Mouse (Mus musculus) stomach, embryonic 16.5 days (tissue): ENCODE data around the gene Pimreg. TPM values are rescaled to one million over a fixed set of nuclear protein-coding genes. Genes with fewer than 3 reads are reported as not detected.

Experiments used
- ATAC-seq: fragments of 200-750 bp; cut with Nextera tagmentation; 2 replicates; pipeline ENCODE4 v1.8.0; 2017; ENCODE audit warnings: moderate number of reproducible peaks, moderate TSS enrichment; ENCODE audit not compliant: insufficient read depth, low FRiP score
- H3K27ac ChIP-seq: fragments of 300-500 bp; sonication (generic); 2 replicates; pipeline ENCODE4 v1.5.1; 2014; ENCODE audit warnings: low read length
- H3K27me3 ChIP-seq: fragments of 300-500 bp; sonication (generic); 2 replicates; pipeline ENCODE4 v1.6.1; 2014; ENCODE audit warnings: low read length, control low read depth, mixed read lengths; ENCODE audit not compliant: control insufficient read depth, insufficient read depth
- H3K36me3 ChIP-seq: fragments of 300-500 bp; sonication (generic); 2 replicates; pipeline ENCODE4 v1.6.1; 2014; ENCODE audit warnings: low read length; ENCODE audit not compliant: control insufficient read depth, insufficient read depth
- H3K4me1 ChIP-seq: fragments of 300-500 bp; sonication (generic); 2 replicates; pipeline ENCODE4 v1.6.1; 2014; ENCODE audit warnings: low read length, control low read depth, mixed read lengths; ENCODE audit not compliant: control insufficient read depth, insufficient read depth
- H3K4me2 ChIP-seq: fragments of 300-500 bp; sonication (generic); 2 replicates; pipeline ENCODE4 v1.6.1; 2014; ENCODE audit warnings: low read depth, low read length, mixed read lengths
- H3K4me3 ChIP-seq: fragments of 300-500 bp; sonication (generic); replicated peaks from 2 replicates; pipeline ENCODE4 v1.5.1; 2014; ENCODE audit warnings: mild to moderate bottlenecking, low read length
- H3K9ac ChIP-seq: fragments of 300-500 bp; sonication (generic); 2 replicates; pipeline ENCODE4 v1.6.1; 2014; ENCODE audit warnings: low read length
- H3K9me3 ChIP-seq: fragments of 300-500 bp; sonication (generic); replicated peaks from 2 replicates; pipeline ENCODE4 v1.6.1; 2016; ENCODE audit warnings: low read length, control low read depth; ENCODE audit not compliant: control insufficient read depth
- WGBS: fragments of 180-500 bp; shearing (Covaris S2); extraction: QIAGEN DNeasy Blood & Tissue Kit; methylation state at CpG from one replicate; pipeline ENCODE4 v1.1.7; 2014; 5-methylcytosine and 5-hydroxymethylcytosine counted together
- polyA plus RNA-seq: library from polyadenylated mRNA; unstranded; fragments of >200 nt; fragmentation: Nextera tagmentation; extraction: Ambion mirVana; gene quantifications from 2 replicates; pipeline ENCODE4 v1.2.1, GENCODE M21; 2015

The Pimreg gene
- polyA plus RNA-seq, 1 experiment from 2014 or later: 76.2 TPM

DNA sequence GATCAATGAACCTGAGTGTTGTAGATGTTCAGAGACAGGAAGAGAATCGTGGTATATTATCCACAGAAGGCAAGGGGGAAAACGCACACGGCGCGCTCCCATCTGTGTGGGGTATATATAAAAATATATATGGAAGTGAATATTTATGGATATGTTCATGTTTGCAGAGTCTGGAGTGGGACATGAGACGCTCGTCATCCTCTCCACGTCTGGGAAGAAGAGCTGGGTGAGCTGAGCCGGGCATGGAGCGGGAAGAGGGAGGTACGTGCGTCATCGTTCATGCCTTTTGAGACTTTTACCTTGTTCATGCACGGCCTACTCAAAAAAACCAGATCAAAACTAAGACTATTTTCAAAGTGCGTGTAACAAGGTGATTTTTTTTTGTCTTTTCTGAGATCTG is 42.5 kb downstream of the Pimreg start:
- no peak overlapping the region for H3K4me2 ChIP-seq
- no peak overlapping the region for H3K27ac ChIP-seq
- ATAC-seq: no peak
- no peaks in the 10 kb centered on the region for H3K4me1 ChIP-seq
- H3K9me3 ChIP-seq: no peaks in the 10 kb centered on the region
- H3K9ac ChIP-seq: no peak overlapping the region
- H3K36me3 ChIP-seq: no peaks in the 10 kb centered on the region
- H3K27me3 ChIP-seq: no peaks in the 10 kb centered on the region
- WGBS: 94% methylated on average over 15 of the region's 15 CpGs
- no peak overlapping the region for H3K4me3 ChIP-seq

DNA sequence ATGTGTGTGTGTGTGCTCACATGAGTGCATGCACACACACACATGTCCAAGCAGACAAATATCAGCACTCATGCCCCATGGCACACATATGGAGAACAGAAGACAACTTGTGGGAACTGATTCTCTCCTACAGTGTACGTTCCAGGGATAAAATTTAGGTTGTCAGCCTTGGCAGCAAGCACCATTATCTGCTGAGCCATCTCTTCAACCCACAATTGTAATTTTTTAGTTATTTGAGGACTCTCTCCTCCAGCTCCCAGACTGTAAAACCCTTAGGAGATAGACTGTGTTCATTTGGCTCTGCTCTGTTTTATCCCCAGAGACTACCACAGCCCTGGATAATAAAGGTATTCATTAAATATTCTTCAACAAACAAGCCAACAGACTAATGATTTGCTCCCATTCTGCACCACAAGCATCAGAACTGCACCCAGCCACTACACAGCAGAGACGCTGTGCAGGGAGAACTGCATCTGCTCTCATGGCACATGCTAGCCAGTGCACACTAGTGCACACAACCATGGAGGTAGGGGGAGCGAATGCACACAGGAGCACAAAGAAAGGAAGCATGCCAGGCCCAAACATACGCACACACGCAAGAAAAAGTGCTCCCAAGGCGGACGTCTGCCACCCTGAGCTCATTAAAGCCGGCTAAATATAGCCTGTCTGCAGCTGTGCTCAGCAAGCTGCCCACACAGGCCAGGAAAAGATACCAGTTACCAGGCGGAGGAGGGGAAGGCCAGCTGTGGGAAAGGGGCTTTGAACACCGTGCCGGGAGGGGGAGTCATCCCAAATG is 44.6 kb downstream of the Pimreg start:
- Histone ChIP-seq H3K27me3 (no peaks in the 10 kb centered on the region), H3K9me3 (no peaks in the 10 kb centered on the region), H3K4me1 (no peaks in the 10 kb centered on the region), H3K36me3 (no peaks in the 10 kb centered on the region), H3K4me2 (no peak overlapping the region), H3K4me3 (no peak overlapping the region), H3K27ac (0 out of 2 replicates have a peak overlapping the region, but pooled peaks have one; percentile 2), H3K9ac (no peak overlapping the region)
- WGBS: 49% methylated on average over 11 of the region's 11 CpGs
- ATAC-seq: no peak

DNA sequence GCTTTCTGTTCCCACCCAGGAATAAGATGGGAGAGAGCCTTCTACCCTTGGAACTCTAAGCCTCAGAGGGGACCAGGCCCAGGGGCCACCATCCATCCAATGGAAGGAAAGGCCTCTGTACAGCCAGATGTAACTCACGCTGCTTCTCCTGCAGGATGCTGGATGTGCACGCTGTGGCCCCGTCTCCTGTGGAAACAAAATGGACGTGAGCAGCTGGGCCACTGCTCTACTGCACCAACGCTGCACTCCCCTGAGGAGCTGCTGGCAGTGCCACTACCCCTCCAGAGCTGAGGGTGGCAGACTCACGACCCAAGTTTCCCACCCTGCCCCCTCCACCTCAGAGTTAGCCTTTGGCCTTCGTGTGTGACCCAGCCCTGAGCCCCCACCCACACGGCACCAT is 50.6 kb downstream of the Pimreg start:
- H3K9me3 ChIP-seq: no peaks in the 10 kb centered on the region
- 55% methylated on average over 8 of the region's 8 CpGs for WGBS
- no peak for ATAC-seq
- no peaks in the 10 kb centered on the region for H3K36me3 ChIP-seq
- no peak overlapping the region for H3K9ac ChIP-seq
- no peak overlapping the region for H3K4me3 ChIP-seq
- no peaks in the 10 kb centered on the region for H3K27me3 ChIP-seq
- no peak overlapping the region for H3K27ac ChIP-seq
- H3K4me2 ChIP-seq: no peak overlapping the region
- H3K4me1 ChIP-seq: no peaks in the 10 kb centered on the region; the same call in 1 of the 2 replicates

DNA sequence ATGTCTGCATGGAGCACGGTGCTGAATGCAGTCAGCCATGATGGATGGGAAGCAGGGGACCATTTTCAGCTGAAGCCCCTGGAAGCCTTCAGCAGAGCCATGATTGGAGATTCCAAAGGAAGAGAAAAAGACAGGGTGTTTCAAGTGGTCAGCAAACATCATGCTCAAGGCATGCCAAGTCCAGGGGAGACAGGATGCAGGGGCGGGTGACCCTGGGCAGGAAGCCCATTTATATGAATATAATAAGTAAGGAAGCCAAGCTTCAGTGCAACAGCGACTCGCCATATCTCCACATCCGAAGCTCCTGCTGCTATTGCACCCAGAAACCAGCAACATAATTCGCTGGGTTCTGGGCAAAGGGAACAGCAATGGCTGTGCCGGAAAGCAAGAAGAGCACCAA is 52.6 kb downstream of the Pimreg start:
- Histone ChIP-seq H3K4me3 (no peak overlapping the region), H3K27me3 (no peaks in the 10 kb centered on the region), H3K36me3 (no peaks in the 10 kb centered on the region), H3K9me3 (no peaks in the 10 kb centered on the region), H3K4me2 (no peak overlapping the region), H3K4me1 (no peaks in the 10 kb centered on the region; the same call in 1 of the 2 replicates), H3K9ac (no peak overlapping the region), H3K27ac (no peak overlapping the region)
- WGBS: 64% methylated on average over 7 of the region's 7 CpGs
- ATAC-seq: no peak

DNA sequence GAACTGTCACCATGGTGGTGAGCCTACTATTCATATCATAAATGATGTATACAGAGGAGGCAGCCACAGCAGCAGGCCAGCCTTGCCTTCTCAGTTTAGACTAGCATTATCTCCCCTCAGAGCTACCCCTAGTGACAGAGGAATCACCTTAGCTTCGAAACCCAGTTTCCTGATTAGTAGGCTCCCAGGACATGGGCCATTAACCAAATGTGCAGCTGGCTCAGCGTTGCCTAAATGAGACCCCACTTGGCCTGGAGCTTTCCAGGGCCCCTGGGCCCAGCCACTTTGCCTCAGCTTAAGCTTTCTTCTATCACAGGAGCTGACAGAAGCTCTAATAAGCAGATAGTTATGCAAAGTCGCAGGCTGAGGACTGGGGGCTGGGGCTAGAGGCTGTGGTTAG is 54.2 kb downstream of the Pimreg start:
- H3K27ac ChIP-seq: no peak overlapping the region
- H3K4me3 ChIP-seq: no peak overlapping the region
- H3K9me3 ChIP-seq: no peaks in the 10 kb centered on the region
- no peak overlapping the region for H3K4me2 ChIP-seq
- H3K27me3 ChIP-seq: no peaks in the 10 kb centered on the region
- no peaks in the 10 kb centered on the region; the same call in 1 of the 2 replicates for H3K4me1 ChIP-seq
- H3K9ac ChIP-seq: no peak overlapping the region
- no peaks in the 10 kb centered on the region for H3K36me3 ChIP-seq
- ATAC-seq: no peak
- WGBS: 47% methylated on average over 3 of the region's 3 CpGs

Other genes starting within 250 kb of the Pimreg start
- gene Aipl1, start 4.5 kb upstream of the Pimreg start, polyA plus RNA-seq: 0.16 and 0.22 TPM in 2 replicates
- 0.63 and 1.0 TPM in 2 replicates for gene Pitpnm3, start 93.7 kb downstream of the Pimreg start, polyA plus RNA-seq
- 0.20 and 0.23 TPM in 2 replicates for gene Gm43951, start 164.8 kb downstream of the Pimreg start, polyA plus RNA-seq
- 9.4 TPM in 2 replicates for gene 4933427D14Rik, start 165.4 kb downstream of the Pimreg start, polyA plus RNA-seq
- 234 and 235 TPM in 2 replicates for gene Txndc17, start 165.5 kb downstream of the Pimreg start, polyA plus RNA-seq
- 32.6 and 34.1 TPM in 2 replicates for gene Med31, start 173.6 kb downstream of the Pimreg start, polyA plus RNA-seq
- 0.07 and 0.17 TPM in 2 replicates for gene Slc13a5, start 225.2 kb downstream of the Pimreg start, polyA plus RNA-seq